Comparison of ENCODE assay signal across 10 mouse cellular contexts in genomic region chr7:67646131-67646530, GRCm38 (mm10). TPM values are rescaled to one million over a fixed set of nuclear protein-coding genes. Genes with fewer than 3 reads are reported as not detected.
DNase-seq lines count a peak whose midpoint lies in the region; ATAC-seq and TF ChIP-seq lines count a peak whose summit lies in the region.
"Had no signal": no experiment of that assay in that cellular context is flagged by ENCODE, and none has a peak within 500 bp of the region (broad histone marks: within the 10 kb centered on the region; RNA-seq: fewer than 3 reads in every experiment).

No protein-coding gene starts in this region.

- H3K4me2 ChIP-seq in hindbrain, embryonic 15.5 days = peak overlapping the region; percentile 71
- peak overlapping the region; percentile 82 for H3K4me2 ChIP-seq in midbrain, embryonic 16.5 days (ENCODE audit: low read length)

- H3K9me3 ChIP-seq in embryonic facial prominence, embryonic 10.5 days = no peaks in the 10 kb centered on the region
- no peaks in the 10 kb centered on the region for H3K9me3 ChIP-seq in hindbrain, embryonic 15.5 days
- no peaks in the 10 kb centered on the region for H3K9me3 ChIP-seq in midbrain, embryonic 16.5 days (replicated peaks; ENCODE audit: control insufficient read depth, low read length, poor library complexity, severe bottlenecking)

- no peaks in the 10 kb centered on the region for H3K36me3 ChIP-seq in embryonic facial prominence, embryonic 10.5 days (replicated peaks)
- H3K36me3 ChIP-seq in hindbrain, embryonic 15.5 days = peaks cover under 1% of the 10 kb centered on the region; the same call in 1 of the 2 replicates
- H3K36me3 ChIP-seq in midbrain, embryonic 16.5 days (ENCODE audit: control insufficient read depth, insufficient read depth, low read length) = no peaks in the 10 kb centered on the region

- peak overlapping the region; percentile 80 for H3K4me3 ChIP-seq in layer of hippocampus, adult 2 months
- H3K4me3 ChIP-seq in embryonic facial prominence, embryonic 10.5 days = peak overlapping the region; percentile 73
- peak overlapping the region; percentile 79 for H3K4me3 ChIP-seq in hindbrain, embryonic 15.5 days
- H3K4me3 ChIP-seq in midbrain, embryonic 16.5 days (ENCODE audit: low read depth, low read length) = peak overlapping the region; percentile 66

- peak overlapping the region; percentile 67 for H3K9ac ChIP-seq in hindbrain, embryonic 15.5 days
- peak overlapping the region; percentile 83 for H3K9ac ChIP-seq in midbrain, embryonic 16.5 days (ENCODE audit: low read depth, low read length)

- no peak for TF ChIP-seq CTCF in layer of hippocampus, adult 2 months (conservative IDR thresholded peaks at IDR 0.05)

- H3K4me1 ChIP-seq in embryonic facial prominence, embryonic 10.5 days = peaks cover 43% of the 10 kb centered on the region
- H3K4me1 ChIP-seq in hindbrain, embryonic 15.5 days (replicated peaks) = peaks cover 22% of the 10 kb centered on the region
- peaks cover 12% of the 10 kb centered on the region for H3K4me1 ChIP-seq in midbrain, embryonic 16.5 days (ENCODE audit: control insufficient read depth, insufficient read depth, low read length)

- no peaks in the 10 kb centered on the region for H3K27me3 ChIP-seq in embryonic facial prominence, embryonic 10.5 days (replicated peaks; ENCODE audit: low read depth, poor library complexity, severe bottlenecking)
- no peaks in the 10 kb centered on the region for H3K27me3 ChIP-seq in hindbrain, embryonic 15.5 days
- no peaks in the 10 kb centered on the region for H3K27me3 ChIP-seq in midbrain, embryonic 16.5 days (ENCODE audit: control insufficient read depth, insufficient read depth, low read depth, low read length)

- WGBS in embryonic facial prominence, embryonic 10.5 days = 6% methylated on average over 6 of the region's 6 CpGs
- WGBS in hindbrain, embryonic 15.5 days = 7% methylated on average over 6 of the region's 6 CpGs
- WGBS in midbrain, embryonic 16.5 days = under 1% methylated on average over 6 of the region's 6 CpGs

- DNase-seq in layer of hippocampus, adult 2 months (ENCODE audit: low spot score in 2 of 2) = no peak
- no peak for DNase-seq in layer of hippocampus, adult 11-12 months (ENCODE audit: low spot score)
- peak; percentile 25 for DNase-seq in embryonic facial prominence, embryonic 10.5 days (ENCODE audit: low spot score)
- no peak for DNase-seq in frontal cortex, postnatal 36 days (ENCODE audit: low spot score in 2 of 2)
- no peak for DNase-seq in left cerebral cortex, adult 11 months (ENCODE audit: low spot score)
- DNase-seq: adrenal gland, postnatal 25 days; lung, adult 18-20 months had no signal

- peak overlapping the region; percentile 96 for H3K27ac ChIP-seq in layer of hippocampus, adult 2 months
- peak overlapping the region; percentile 84 for H3K27ac ChIP-seq in embryonic facial prominence, embryonic 10.5 days (replicated peaks)
- H3K27ac ChIP-seq in hindbrain, embryonic 15.5 days (replicated peaks) = peak overlapping the region; percentile 89
- peak overlapping the region; percentile 86 for H3K27ac ChIP-seq in midbrain, embryonic 16.5 days (ENCODE audit: low read length)

- no peak for ATAC-seq in hindbrain, embryonic 15.5 days (ENCODE audit: low FRiP score, low read depth)
- ATAC-seq in midbrain, embryonic 16.5 days = no peak
- ATAC-seq in activated CD4-positive, CD25-positive, alpha-beta regulatory T cell, adult 4 months = no peak

RNA-seq across cellular contexts. Expression of gene Lrrc28, which starts 1.1 kb away (rescaled TPM):
- 10 to 100 TPM; 32.4 to 37.4 TPM for total RNA-seq in layer of hippocampus, adult 2 months (2021)
- 18.0 and 21.5 TPM in 2 replicates for polyA plus RNA-seq in embryonic facial prominence, embryonic 10.5 days (2016; fragmentation: Nextera tagmentation; extraction: Ambion mirVana)
- polyA plus RNA-seq in hindbrain, embryonic 15.5 days (2015; fragmentation: Nextera tagmentation; extraction: Ambion mirVana) = 21.6 and 23.1 TPM in 2 replicates
- 24.0 and 30.4 TPM in 2 replicates for polyA plus RNA-seq in midbrain, embryonic 16.5 days (2015; fragmentation: Nextera tagmentation; extraction: Ambion mirVana)
- polyA plus RNA-seq in activated CD4-positive, CD25-positive, alpha-beta regulatory T cell, adult 4 months (2017; shearing (Covaris generic)) = 10 to 100 TPM; 18.4 to 20.6 TPM

RNA-seq across cellular contexts. Expression of gene Ttc23, which starts 1.1 kb away (rescaled TPM):
- 1 to 10 TPM; 4.6 to 7.9 TPM for total RNA-seq in layer of hippocampus, adult 2 months (2021)
- 45.5 and 47.3 TPM in 2 replicates for polyA plus RNA-seq in embryonic facial prominence, embryonic 10.5 days (2016; fragmentation: Nextera tagmentation; extraction: Ambion mirVana)
- polyA plus RNA-seq in hindbrain, embryonic 15.5 days (2015; fragmentation: Nextera tagmentation; extraction: Ambion mirVana) = 7.9 and 9.2 TPM in 2 replicates
- 5.4 and 8.9 TPM in 2 replicates for polyA plus RNA-seq in midbrain, embryonic 16.5 days (2015; fragmentation: Nextera tagmentation; extraction: Ambion mirVana)
- 1 to 10 TPM in 1 of 2 experiments, under 1 TPM in 1; 0.64 to 1.8 TPM for polyA plus RNA-seq in activated CD4-positive, CD25-positive, alpha-beta regulatory T cell, adult 4 months (2017; shearing (Covaris generic))
